ENCODE assay signal across 14 mouse cellular contexts in genomic region chr16:29861056-29861455, GRCm38 (mm10).
A peak's percentile ranks its signal among the peaks of the same experiment; 100 is the strongest.
DNase-seq lines count a peak whose midpoint lies in the region; ATAC-seq lines count a peak whose summit lies in the region.
"Had no signal": no experiment of that assay in that cellular context is flagged by ENCODE, and none has a peak within 500 bp of the region (broad histone marks: within the 10 kb centered on the region; RNA-seq: fewer than 3 reads in every experiment).

No protein-coding gene starts in this region.

- no peak for ATAC-seq in hindbrain, embryonic 14.5 days (ENCODE audit: low FRiP score)
- ATAC-seq in hindbrain, embryonic 11.5 days (ENCODE audit: low FRiP score) = no peak

- H3K4me1 ChIP-seq in hindbrain, embryonic 14.5 days (replicated peaks; ENCODE audit: control insufficient read depth, insufficient read depth, low read length) = no peaks in the 10 kb centered on the region
- no peaks in the 10 kb centered on the region for H3K4me1 ChIP-seq in hindbrain, embryonic 11.5 days (replicated peaks; ENCODE audit: control insufficient read depth, insufficient read depth, low read length)

- H3K9me3 ChIP-seq in hindbrain, embryonic 14.5 days (ENCODE audit: control insufficient read depth, low read length) = no peaks in the 10 kb centered on the region
- H3K9me3 ChIP-seq in hindbrain, embryonic 11.5 days (ENCODE audit: control insufficient read depth, low read length) = no peaks in the 10 kb centered on the region
- H3K9me3 ChIP-seq: intestine, embryonic 15.5 days; liver, embryonic 13.5 days had no signal

- DNase-seq in adrenal gland, postnatal 10 days = peak; percentile 14
- no peak for DNase-seq in adrenal gland, adult 2 months
- DNase-seq in hindbrain, embryonic 14.5 days (ENCODE audit: low spot score) = peak; percentile 53
- no peak for DNase-seq in hindbrain, embryonic 11.5 days (ENCODE audit: low spot score)
- peak; percentile 59 for DNase-seq in brain, adult 2 months (ENCODE audit: low read depth, low spot score)
- peak; percentile 65 to 78 for DNase-seq in cerebellum, postnatal 25 days
- no peak for DNase-seq in thymus, postnatal 36 days
- no peak for DNase-seq in embryo, embryonic 9.5 days (ENCODE audit: extremely low spot score)
- DNase-seq: gastrocnemius, postnatal 14 days; kidney, postnatal 36 days; liver, embryonic 13.5 days; lung, postnatal 14 days; thymus, adult 18-20 months had no signal

- no peak overlapping the region for H3K4me3 ChIP-seq in hindbrain, embryonic 14.5 days (replicated peaks; ENCODE audit: low read length)
- H3K4me3 ChIP-seq in hindbrain, embryonic 11.5 days (ENCODE audit: low read depth, low read length) = no peak overlapping the region
- H3K4me3 ChIP-seq: intestine, embryonic 15.5 days; liver, embryonic 13.5 days had no signal

- peaks cover 23% of the 10 kb centered on the region for H3K27me3 ChIP-seq in hindbrain, embryonic 14.5 days (ENCODE audit: control insufficient read depth, insufficient read depth, low read length)
- peaks cover 4% of the 10 kb centered on the region for H3K27me3 ChIP-seq in hindbrain, embryonic 11.5 days (ENCODE audit: control insufficient read depth, insufficient read depth, low read length)
- H3K27me3 ChIP-seq: intestine, embryonic 15.5 days had no signal

- 28% methylated on average over 4 of the region's 4 CpGs for WGBS in hindbrain, embryonic 14.5 days
- WGBS in hindbrain, embryonic 11.5 days = 40% methylated on average over 4 of the region's 4 CpGs

- no peaks in the 10 kb centered on the region for H3K36me3 ChIP-seq in hindbrain, embryonic 14.5 days (replicated peaks; ENCODE audit: control insufficient read depth, insufficient read depth)
- H3K36me3 ChIP-seq in hindbrain, embryonic 11.5 days (ENCODE audit: control insufficient read depth, insufficient read depth, low read length) = no peaks in the 10 kb centered on the region
- H3K36me3 ChIP-seq: intestine, embryonic 15.5 days; liver, embryonic 13.5 days had no signal

- H3K4me2 ChIP-seq in hindbrain, embryonic 14.5 days (replicated peaks) = no peak overlapping the region
- no peak overlapping the region for H3K4me2 ChIP-seq in hindbrain, embryonic 11.5 days (replicated peaks; ENCODE audit: low read depth, low read length)
- H3K4me2 ChIP-seq: liver, embryonic 13.5 days had no signal

- H3K27ac ChIP-seq in hindbrain, embryonic 14.5 days = no peak overlapping the region
- H3K27ac ChIP-seq in hindbrain, embryonic 11.5 days (ENCODE audit: low read depth, low read length) = no peak overlapping the region
- H3K27ac ChIP-seq: intestine, embryonic 15.5 days; liver, embryonic 13.5 days had no signal

- no peak overlapping the region for H3K9ac ChIP-seq in hindbrain, embryonic 14.5 days
- H3K9ac ChIP-seq in hindbrain, embryonic 11.5 days (ENCODE audit: low read depth, low read length) = no peak overlapping the region
- H3K9ac ChIP-seq: intestine, embryonic 15.5 days; liver, embryonic 13.5 days had no signal

Comparison
In these comparisons a context has a peak if more than half of its experiments do, and no peak if none do; other contexts are left out.
1. DNase-seq: peak in adrenal gland, postnatal 10 days (single experiment), hindbrain, embryonic 14.5 days (single experiment), brain, adult 2 months (single experiment) and cerebellum, postnatal 25 days (2 of 2); none in adrenal gland, adult 2 months (single experiment), hindbrain, embryonic 11.5 days (single experiment), thymus, postnatal 36 days (0 of 2) and embryo, embryonic 9.5 days (single experiment).